Mouse (Mus musculus): Measurements from ENCODE around the gene Erbb2.

Erbb2 gene

DNA sequence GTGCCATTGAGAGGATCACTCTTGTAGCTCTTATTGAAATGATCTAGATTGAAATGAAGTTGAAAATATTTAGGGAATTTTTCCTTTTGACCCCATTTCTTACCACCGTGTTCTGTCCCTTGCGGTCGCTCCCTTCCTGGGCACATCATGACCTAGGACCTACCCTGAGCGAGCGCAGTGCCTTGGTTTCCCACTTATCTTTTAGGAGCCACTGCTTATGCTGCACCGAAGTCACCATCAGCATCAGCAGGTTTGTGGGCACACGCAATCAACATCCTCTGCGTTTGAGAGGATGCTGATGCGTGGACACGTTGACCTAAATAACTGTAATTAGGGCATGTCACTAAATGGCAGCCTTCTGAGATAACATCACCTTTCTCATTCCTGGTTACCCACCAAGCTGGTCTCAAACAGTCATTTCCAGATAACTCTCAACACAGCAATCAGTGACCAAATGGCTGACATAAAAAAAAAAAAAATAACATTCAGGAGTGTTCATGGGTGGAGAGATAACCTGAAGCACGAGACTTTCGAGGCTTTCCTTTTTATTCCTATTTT is 67.7 kb downstream of the Erbb2 start:
- no peak overlapping the region for H3K4me3 ChIP-seq (replicated peaks; ENCODE audit: low read length)
- TF ChIP-seq NANOG (IDR thresholded peaks at IDR 0.05; ENCODE audit: borderline replicate concordance, low read length) (no peak), CTCF (conservative IDR thresholded peaks at IDR 0.05; ENCODE audit: low read length) (no peak), POU5F1 (IDR thresholded peaks at IDR 0.05; ENCODE audit: borderline replicate concordance, low read length) (no peak)
- H3K27me3 ChIP-seq (ENCODE audit: insufficient read depth, low read length), result peaks cover 6% of the 10 kb centered on the region; the same call in 1 of the 2 replicates
- no peaks in the 10 kb centered on the region for H3K36me3 ChIP-seq (ENCODE audit: insufficient read depth, low read length)
- peaks cover 7% of the 10 kb centered on the region for H3K4me1 ChIP-seq (replicated peaks; ENCODE audit: low read depth, low read length)
- H3K9me3 ChIP-seq (ENCODE audit: low read length), result no peaks in the 10 kb centered on the region

- H3K36me3 ChIP-seq (ENCODE audit: insufficient read depth, low read length), result no peaks in the 10 kb centered on the region
- peaks cover 12% of the 10 kb centered on the region; the same call in 1 of the 2 replicates for H3K27me3 ChIP-seq (ENCODE audit: insufficient read depth, low read length)
- TF ChIP-seq CTCF (conservative IDR thresholded peaks at IDR 0.05; ENCODE audit: low read length) (no peak), POU5F1 (IDR thresholded peaks at IDR 0.05; ENCODE audit: borderline replicate concordance, low read length) (no peak), NANOG (IDR thresholded peaks at IDR 0.05; ENCODE audit: borderline replicate concordance, low read length) (no peak)
- peaks cover 16% of the 10 kb centered on the region for H3K4me1 ChIP-seq (replicated peaks; ENCODE audit: low read depth, low read length)
- no peak overlapping the region for H3K4me3 ChIP-seq (replicated peaks; ENCODE audit: low read length)
- H3K9me3 ChIP-seq (ENCODE audit: low read length), result no peaks in the 10 kb centered on the region
Observed at GRCm38 (mm10) chr11:98481231-98481630, 69.0 kb downstream of the Erbb2 start.

DNA sequence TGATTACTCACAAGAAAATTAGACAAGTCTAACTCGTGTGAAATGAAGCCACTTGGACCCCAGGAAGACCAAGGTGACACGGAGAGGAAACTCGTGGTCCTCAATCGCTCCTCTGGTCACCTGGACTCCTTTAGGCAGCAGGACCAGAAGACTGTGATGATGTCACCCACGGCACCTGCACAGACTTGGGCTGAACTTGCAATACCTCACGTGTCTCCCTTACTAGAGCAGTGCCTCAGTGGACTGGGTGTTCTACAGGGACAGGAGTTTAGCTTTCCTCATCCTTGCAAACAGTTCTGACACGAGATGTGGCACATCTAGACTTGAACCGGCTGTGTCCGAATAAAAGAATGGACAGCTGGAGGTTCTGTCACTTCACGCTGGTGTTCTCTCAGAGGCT is 69.8 kb downstream of the Erbb2 start:
- no peak for TF ChIP-seq CTCF (conservative IDR thresholded peaks at IDR 0.05; ENCODE audit: low read length)
- no peak for TF ChIP-seq NANOG (IDR thresholded peaks at IDR 0.05; ENCODE audit: borderline replicate concordance, low read length)
- no peak for TF ChIP-seq POU5F1 (IDR thresholded peaks at IDR 0.05; ENCODE audit: borderline replicate concordance, low read length)

GRCm38 (mm10) chr11:98485749-98486148 is 73.5 kb downstream of the Erbb2 start:
- no peaks in the 10 kb centered on the region for H3K9me3 ChIP-seq (ENCODE audit: low read length)
- H3K27me3 ChIP-seq (ENCODE audit: insufficient read depth, low read length), result peaks cover 8% of the 10 kb centered on the region; the same call in 1 of the 2 replicates
- H3K4me3 ChIP-seq (replicated peaks; ENCODE audit: low read length), result no peak overlapping the region
- no peak for TF ChIP-seq CTCF (conservative IDR thresholded peaks at IDR 0.05; ENCODE audit: low read length)
- TF ChIP-seq NANOG (IDR thresholded peaks at IDR 0.05; ENCODE audit: borderline replicate concordance, low read length), result no peak
- TF ChIP-seq POU5F1 (IDR thresholded peaks at IDR 0.05; ENCODE audit: borderline replicate concordance, low read length), result no peak
- no peaks in the 10 kb centered on the region for H3K36me3 ChIP-seq (ENCODE audit: insufficient read depth, low read length)
- peaks cover 23% of the 10 kb centered on the region for H3K4me1 ChIP-seq (replicated peaks; ENCODE audit: low read depth, low read length)

More for the DNA sequence above, 69.8 kb downstream of the Erbb2 start:
- H3K4me3 ChIP-seq (replicated peaks; ENCODE audit: low read length), result no peak overlapping the region
- H3K9me3 ChIP-seq (ENCODE audit: low read length), result no peaks in the 10 kb centered on the region
- H3K36me3 ChIP-seq (ENCODE audit: insufficient read depth, low read length), result no peaks in the 10 kb centered on the region
- peaks cover 12% of the 10 kb centered on the region; the same call in 1 of the 2 replicates for H3K27me3 ChIP-seq (ENCODE audit: insufficient read depth, low read length)
- H3K4me1 ChIP-seq (replicated peaks; ENCODE audit: low read depth, low read length), result peaks cover 16% of the 10 kb centered on the region
